Mouse (Mus musculus) intestine, postnatal 0 days (tissue): ENCODE measurements around the gene Kif18a. TPM values are rescaled to one million over a fixed set of nuclear protein-coding genes. Genes with fewer than 3 reads are reported as not detected.

Source experiments
- ATAC-seq: fragments of 200-750 bp; cut with Nextera tagmentation; 2 replicates; pipeline ENCODE4 v1.8.0; 2017; ENCODE audit warnings: mild to moderate bottlenecking, moderate TSS enrichment, moderate library complexity
- H3K27ac ChIP-seq: fragments of 300-500 bp; sonication (generic); 2 replicates; pipeline ENCODE4 v1.5.1; 2014; ENCODE audit warnings: mild to moderate bottlenecking, low read depth, low read length, moderate library complexity
- H3K27me3 ChIP-seq: fragments of 300-500 bp; sonication (generic); replicated peaks from 2 replicates; pipeline ENCODE4 v1.6.1; 2014; ENCODE audit warnings: low read length, mixed read lengths; ENCODE audit not compliant: control insufficient read depth, insufficient read depth
- H3K36me3 ChIP-seq: fragments of 300-500 bp; sonication (generic); 2 replicates; pipeline ENCODE4 v1.6.1; 2014; ENCODE audit warnings: mild to moderate bottlenecking, moderate library complexity; ENCODE audit not compliant: control insufficient read depth, insufficient read depth
- H3K4me1 ChIP-seq: fragments of 300-500 bp; sonication (generic); replicated peaks from 2 replicates; pipeline ENCODE4 v1.6.1; 2014; ENCODE audit warnings: antibody characterized with exemption, low read length, mixed read lengths; ENCODE audit not compliant: control insufficient read depth, insufficient read depth
- H3K4me2 ChIP-seq: fragments of 300-500 bp; sonication (generic); replicated peaks from 2 replicates; pipeline ENCODE4 v1.6.1; 2014; ENCODE audit warnings: low read depth, mild to moderate bottlenecking, moderate library complexity
- H3K4me3 ChIP-seq: fragments of 300-500 bp; sonication (generic); 2 replicates; pipeline ENCODE4 v1.5.1; 2014; ENCODE audit warnings: low read depth, low read length
- H3K9ac ChIP-seq: fragments of 300-500 bp; sonication (generic); 2 replicates; pipeline ENCODE4 v1.6.1; 2014; ENCODE audit warnings: mild to moderate bottlenecking, low read depth, low read length
- H3K9me3 ChIP-seq: fragments of 300-500 bp; sonication (generic); 2 replicates; pipeline ENCODE4 v1.6.1; 2016; ENCODE audit warnings: mixed run types; ENCODE audit not compliant: control insufficient read depth
- CTCF ChIP-seq: sonication (generic); IDR thresholded peaks from 2 replicates; pipeline ENCODE4 v1.5.1; 2016; ENCODE audit warnings: low read depth, mild to moderate bottlenecking, control low read depth, antibody characterized with exemption, moderate library complexity
- WGBS: fragments of 180-500 bp; shearing (Covaris S2); extraction: QIAGEN DNeasy Blood & Tissue Kit; methylation state at CpG from one replicate; pipeline ENCODE4 v1.1.7; 2014; 5-methylcytosine and 5-hydroxymethylcytosine counted together
- polyA plus RNA-seq: library from polyadenylated mRNA; unstranded; fragments of >200 nt; fragmentation: Nextera tagmentation; extraction: Ambion mirVana; gene quantifications from 2 replicates; pipeline ENCODE4 v1.2.1, GENCODE M21; 2015

Gene Kif18a
- polyA plus RNA-seq, 1 experiment from 2014 or later = 3.5 TPM

GRCm38 (mm10) chr2:109345386-109345785 lies 64.8 kb downstream of the Kif18a start:
- no peaks in the 10 kb centered on the region for H3K36me3 ChIP-seq
- H3K27me3 ChIP-seq = no peaks in the 10 kb centered on the region
- no peak overlapping the region for H3K27ac ChIP-seq
- no peaks in the 10 kb centered on the region for H3K9me3 ChIP-seq
- ATAC-seq = no peak
- TF ChIP-seq CTCF = no peak
- no peak overlapping the region for H3K4me3 ChIP-seq
- no peak overlapping the region for H3K9ac ChIP-seq
- H3K4me2 ChIP-seq = no peak overlapping the region
- 86% methylated on average over 4 of the region's 4 CpGs for WGBS
- H3K4me1 ChIP-seq = no peaks in the 10 kb centered on the region

DNA sequence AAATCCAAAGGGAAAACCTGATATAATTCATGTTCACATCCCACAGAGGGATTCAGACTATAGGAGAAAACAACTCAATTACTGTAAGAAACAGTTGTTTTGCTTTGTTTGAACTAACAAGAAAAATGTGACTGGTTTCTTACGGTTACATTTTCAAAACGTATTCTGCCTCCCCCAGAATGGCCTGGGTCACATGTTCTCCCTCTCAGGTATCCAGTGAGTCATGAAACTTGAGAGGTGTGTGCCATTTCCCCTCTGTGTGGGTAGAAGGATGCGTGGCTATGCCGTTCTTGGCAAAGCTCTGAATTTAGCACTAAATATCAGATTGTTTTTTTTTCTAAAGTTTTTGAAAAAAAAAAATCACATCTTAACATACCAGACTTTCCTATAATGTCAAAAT lies 68.2 kb downstream of the Kif18a start:
- no peak overlapping the region for H3K9ac ChIP-seq
- no peaks in the 10 kb centered on the region for H3K9me3 ChIP-seq
- no peak overlapping the region for H3K4me2 ChIP-seq
- WGBS = 75% methylated on average over 4 of the region's 4 CpGs
- H3K36me3 ChIP-seq = no peaks in the 10 kb centered on the region
- H3K27me3 ChIP-seq = no peaks in the 10 kb centered on the region
- H3K4me3 ChIP-seq = no peak overlapping the region
- ATAC-seq = no peak
- TF ChIP-seq CTCF = no peak
- no peak overlapping the region for H3K27ac ChIP-seq
- H3K4me1 ChIP-seq = no peaks in the 10 kb centered on the region

GRCm38 (mm10) chr2:109358456-109359141 lies 78.1 kb downstream of the Kif18a start:
- Histone ChIP-seq H3K4me1 (no peaks in the 10 kb centered on the region), H3K27me3 (no peaks in the 10 kb centered on the region), H3K4me3 (no peak overlapping the region), H3K27ac (no peak overlapping the region), H3K9me3 (no peaks in the 10 kb centered on the region), H3K36me3 (no peaks in the 10 kb centered on the region), H3K4me2 (no peak overlapping the region), H3K9ac (no peak overlapping the region)
- no peak for TF ChIP-seq CTCF
- ATAC-seq = peak; percentile 94
- WGBS = 33% methylated on average over 3 of the region's 3 CpGs

- Histone ChIP-seq H3K36me3 (no peaks in the 10 kb centered on the region), H3K4me1 (no peaks in the 10 kb centered on the region), H3K4me2 (no peak overlapping the region), H3K9me3 (no peaks in the 10 kb centered on the region), H3K27ac (no peak overlapping the region), H3K9ac (no peak overlapping the region), H3K4me3 (no peak overlapping the region), H3K27me3 (no peaks in the 10 kb centered on the region)
- TF ChIP-seq CTCF = no peak
- WGBS = 81% methylated on average over 1 of the region's 1 CpGs
- peak; percentile 61; the same call in 1 of the 2 replicates for ATAC-seq
These were observed 85.4 kb downstream of the Kif18a start for GRCm38 (mm10) chr2:109365962-109366361.

DNA sequence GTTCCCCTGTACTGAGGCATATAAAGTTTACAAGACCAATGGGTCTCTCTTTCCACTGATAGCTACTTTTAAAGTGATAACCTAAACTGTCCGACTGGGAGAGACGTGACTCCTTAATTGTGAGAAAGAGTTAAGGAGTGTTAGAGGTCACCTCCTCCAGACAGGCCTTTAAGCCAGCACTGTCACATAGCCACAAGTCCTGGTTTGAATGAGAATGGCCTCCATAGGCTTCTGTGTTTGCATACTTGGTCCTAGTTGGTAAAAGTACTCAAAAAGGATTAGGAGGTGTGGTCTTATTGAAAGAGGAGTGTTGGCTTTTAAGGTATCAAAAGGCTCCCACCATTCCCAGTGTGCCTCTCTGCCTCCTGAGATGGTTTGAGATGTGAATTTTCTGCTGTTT lies 94.3 kb downstream of the Kif18a start:
- WGBS = 49% methylated on average over 2 of the region's 2 CpGs
- no peak for ATAC-seq

GRCm38 (mm10) chr2:109384019-109384418 lies 103.5 kb downstream of the Kif18a start:
- Histone ChIP-seq H3K36me3 (no peaks in the 10 kb centered on the region), H3K4me2 (no peak overlapping the region), H3K9ac (no peak overlapping the region), H3K4me3 (no peak overlapping the region), H3K27me3 (no peaks in the 10 kb centered on the region), H3K27ac (no peak overlapping the region), H3K9me3 (no peaks in the 10 kb centered on the region), H3K4me1 (no peaks in the 10 kb centered on the region)
- ATAC-seq = no peak
- TF ChIP-seq CTCF = no peak
- WGBS = 68% methylated on average over 1 of the region's 1 CpGs

More for the DNA sequence above, 94.3 kb downstream of the Kif18a start:
- Histone ChIP-seq H3K36me3 (no peaks in the 10 kb centered on the region), H3K27me3 (no peaks in the 10 kb centered on the region), H3K4me2 (no peak overlapping the region), H3K4me3 (no peak overlapping the region), H3K9ac (no peak overlapping the region), H3K4me1 (no peaks in the 10 kb centered on the region), H3K27ac (no peak overlapping the region), H3K9me3 (no peaks in the 10 kb centered on the region)
- no peak for TF ChIP-seq CTCF

GRCm38 (mm10) chr2:109386211-109386610 lies 105.7 kb downstream of the Kif18a start:
- Histone ChIP-seq H3K36me3 (no peaks in the 10 kb centered on the region), H3K4me1 (no peaks in the 10 kb centered on the region), H3K4me2 (no peak overlapping the region), H3K9me3 (no peaks in the 10 kb centered on the region), H3K4me3 (no peak overlapping the region), H3K27ac (no peak overlapping the region), H3K27me3 (no peaks in the 10 kb centered on the region), H3K9ac (no peak overlapping the region)
- ATAC-seq = no peak
- no peak for TF ChIP-seq CTCF
- 51% methylated on average over 1 of the region's 1 CpGs for WGBS
